Mouse (Mus musculus) kidney, adult 2 months (tissue): ENCODE results near the gene Nav2. TPM values are rescaled to one million over a fixed set of nuclear protein-coding genes. Genes with fewer than 3 reads are reported as not detected.

ENCODE experiments used
- DNase-seq: peaks from one replicate; pipeline ENCODE4 v3.0.0; 2021
- H3K27ac ChIP-seq: fragments of 200-500 bp; 2 replicates; pipeline ENCODE4 v1.5.1; 2012; ENCODE audit warnings: low read depth, low read length, control low read depth, inconsistent platforms; ENCODE audit not compliant: insufficient read depth
- H3K27me3 ChIP-seq: fragments of 200-500 bp; replicated peaks from 2 replicates; pipeline ENCODE4 v1.6.1; 2012; ENCODE audit warnings: mild to moderate bottlenecking, moderate library complexity, low read length, inconsistent platforms; ENCODE audit not compliant: control insufficient read depth, insufficient read depth
- H3K36me3 ChIP-seq: fragments of 200-500 bp; 2 replicates; pipeline ENCODE4 v1.6.1; 2012; ENCODE audit warnings: mild to moderate bottlenecking, moderate library complexity, low read length, inconsistent platforms; ENCODE audit not compliant: control insufficient read depth, insufficient read depth
- H3K4me1 ChIP-seq: fragments of 200-500 bp; 2 replicates; pipeline ENCODE4 v1.6.1; 2011; ENCODE audit warnings: low read length; ENCODE audit not compliant: control insufficient read depth, insufficient read depth
- H3K4me3 ChIP-seq: fragments of 200-500 bp; 2 replicates; pipeline ENCODE4 v1.5.1; 2011; ENCODE audit warnings: mild to moderate bottlenecking, low read depth, low read length, control low read depth; ENCODE audit not compliant: insufficient read depth
- CTCF ChIP-seq: fragments of 200-500 bp; conservative IDR thresholded peaks from 2 replicates; pipeline ENCODE4 v1.5.1; 2011; ENCODE audit warnings: low read depth, mild to moderate bottlenecking, control low read depth, low read length, moderate library complexity, mixed read lengths; ENCODE audit not compliant: insufficient read depth, insufficient read length
- POLR2A ChIP-seq: fragments of 200-500 bp; IDR thresholded peaks from one replicate; pipeline ENCODE4 v1.6.1; 2011; ENCODE audit warnings: low read depth, low read length, control low read depth
- WGBS: fragments of 180-500 bp; shearing (Covaris S2); methylation state at CpG from one replicate; pipeline ENCODE4 v1.1.7; 2018; 5-methylcytosine and 5-hydroxymethylcytosine counted together
- polyA plus RNA-seq: library from polyadenylated mRNA; depleted of rRNA; stranded (reverse); fragments of >200 nt; gene quantifications from 2 replicates; pipeline ENCODE4 v1.2.3, GENCODE M21; 2012

Nav2 gene
- polyA plus RNA-seq, 1 experiment: 18.3 TPM

GRCm38 (mm10) chr7:48870144-48870543 lies 38.4 kb upstream of the Nav2 start:
- DNase-seq: no peak
- TF ChIP-seq CTCF (no peak), POLR2A (no peak)
- Histone ChIP-seq H3K27me3 (no peaks in the 10 kb centered on the region), H3K27ac (no peak overlapping the region), H3K4me3 (no peak overlapping the region), H3K4me1 (no peaks in the 10 kb centered on the region), H3K36me3 (no peaks in the 10 kb centered on the region)
- WGBS: 68% methylated on average over 6 of the region's 6 CpGs

- Histone ChIP-seq H3K27me3 (no peaks in the 10 kb centered on the region), H3K27ac (no peak overlapping the region), H3K4me3 (no peak overlapping the region), H3K36me3 (no peaks in the 10 kb centered on the region), H3K4me1 (no peaks in the 10 kb centered on the region)
- WGBS: 93% methylated on average over 21 of the region's 21 CpGs
- TF ChIP-seq POLR2A: no peak
- TF ChIP-seq CTCF: no peak
- DNase-seq: no peak
These were observed 37.8 kb upstream of the Nav2 start for GRCm38 (mm10) chr7:48870579-48871180.

GRCm38 (mm10) chr7:48871292-48871691 lies 37.2 kb upstream of the Nav2 start:
- no peak overlapping the region for H3K27ac ChIP-seq
- no peaks in the 10 kb centered on the region for H3K27me3 ChIP-seq
- no peaks in the 10 kb centered on the region for H3K36me3 ChIP-seq
- WGBS: 89% methylated on average over 11 of the region's 11 CpGs
- no peak overlapping the region for H3K4me3 ChIP-seq
- TF ChIP-seq CTCF (no peak), POLR2A (no peak)
- no peaks in the 10 kb centered on the region for H3K4me1 ChIP-seq
- DNase-seq: no peak

- Histone ChIP-seq H3K27me3 (no peaks in the 10 kb centered on the region), H3K4me3 (no peak overlapping the region), H3K36me3 (no peaks in the 10 kb centered on the region), H3K4me1 (no peaks in the 10 kb centered on the region), H3K27ac (no peak overlapping the region)
- TF ChIP-seq POLR2A (no peak), CTCF (no peak)
- DNase-seq: no peak
- WGBS: 94% methylated on average over 14 of the region's 14 CpGs
These were observed 33.4 kb upstream of the Nav2 start for GRCm38 (mm10) chr7:48875096-48875495.

GRCm38 (mm10) chr7:48876526-48876925 lies 32.0 kb upstream of the Nav2 start:
- H3K36me3 ChIP-seq: no peaks in the 10 kb centered on the region

GRCm38 (mm10) chr7:48877786-48878390 lies 30.6 kb upstream of the Nav2 start:
- Histone ChIP-seq H3K27me3 (no peaks in the 10 kb centered on the region), H3K4me3 (no peak overlapping the region), H3K4me1 (peaks cover 3% of the 10 kb centered on the region; the same call in 1 of the 2 replicates), H3K27ac (no peak overlapping the region), H3K36me3 (no peaks in the 10 kb centered on the region)
- peak; percentile 19 for DNase-seq
- TF ChIP-seq POLR2A: no peak
- TF ChIP-seq CTCF: no peak
- WGBS: 47% methylated on average over 15 of the region's 15 CpGs

More at GRCm38 (mm10) chr7:48876526-48876925, 32.0 kb upstream of the Nav2 start:
- H3K27me3 ChIP-seq: no peaks in the 10 kb centered on the region
- H3K4me3 ChIP-seq: no peak overlapping the region
- 45% methylated on average over 4 of the region's 4 CpGs for WGBS
- H3K27ac ChIP-seq: no peak overlapping the region
- no peaks in the 10 kb centered on the region for H3K4me1 ChIP-seq
- TF ChIP-seq CTCF: peak; percentile 53
- TF ChIP-seq POLR2A: no peak
- DNase-seq: peak; percentile 73

- no peak overlapping the region for H3K27ac ChIP-seq
- TF ChIP-seq CTCF: no peak
- TF ChIP-seq POLR2A: no peak
- WGBS: 74% methylated on average over 3 of the region's 3 CpGs
- no peaks in the 10 kb centered on the region for H3K27me3 ChIP-seq
- no peak for DNase-seq
- no peak overlapping the region for H3K4me3 ChIP-seq
- H3K4me1 ChIP-seq: peaks cover 3% of the 10 kb centered on the region; the same call in 1 of the 2 replicates
- no peaks in the 10 kb centered on the region for H3K36me3 ChIP-seq
These were observed 28.9 kb upstream of the Nav2 start for GRCm38 (mm10) chr7:48879574-48879973.
